Mouse (Mus musculus) embryonic facial prominence, embryonic 12.5 days (tissue): Measurements from ENCODE around the gene Pold1. TPM values are rescaled to one million over a fixed set of nuclear protein-coding genes. Genes with fewer than 3 reads are reported as not detected.

Experiments
- ATAC-seq: fragments of 200-750 bp; cut with Nextera tagmentation; 2 replicates; pipeline ENCODE4 v1.8.0; 2017; ENCODE audit not compliant: insufficient number of reproducible peaks, insufficient read depth, low FRiP score, low TSS enrichment
- H3K27ac ChIP-seq: fragments of 300-500 bp; sonication (generic); 2 replicates; pipeline ENCODE4 v1.5.1; 2016; ENCODE audit warnings: mild to moderate bottlenecking
- H3K27me3 ChIP-seq: fragments of 300-500 bp; sonication (generic); 2 replicates; pipeline ENCODE4 v1.6.1; 2016; ENCODE audit warnings: mild to moderate bottlenecking, moderate library complexity
- H3K36me3 ChIP-seq: fragments of 300-500 bp; sonication (generic); 2 replicates; pipeline ENCODE4 v1.6.1; 2016; ENCODE audit warnings: mild to moderate bottlenecking
- H3K4me1 ChIP-seq: fragments of 300-500 bp; sonication (generic); 2 replicates; pipeline ENCODE4 v1.6.1; 2016
- H3K4me2 ChIP-seq: fragments of 300-500 bp; sonication (generic); replicated peaks from 2 replicates; pipeline ENCODE4 v1.6.1; 2016; ENCODE audit warnings: mild to moderate bottlenecking, moderate library complexity
- H3K4me3 ChIP-seq: fragments of 300-500 bp; sonication (generic); 2 replicates; pipeline ENCODE4 v1.5.1; 2016; ENCODE audit warnings: mild to moderate bottlenecking
- H3K9ac ChIP-seq: fragments of 300-500 bp; sonication (generic); 2 replicates; pipeline ENCODE4 v1.6.1; 2016; ENCODE audit warnings: mild to moderate bottlenecking, moderate library complexity
- H3K9me3 ChIP-seq: fragments of 300-500 bp; sonication (generic); 2 replicates; pipeline ENCODE4 v1.6.1; 2016; ENCODE audit warnings: mild to moderate bottlenecking, moderate library complexity
- WGBS: fragments of 180-500 bp; shearing (Covaris S2); methylation state at CpG from one replicate; pipeline ENCODE4 v1.1.7; 2016; 5-methylcytosine and 5-hydroxymethylcytosine counted together
- polyA plus RNA-seq: library from polyadenylated mRNA; unstranded; fragments of >200 nt; fragmentation: Nextera tagmentation; extraction: Ambion mirVana; gene quantifications from 2 replicates; pipeline ENCODE4 v1.2.1, GENCODE M21; 2016

The Pold1 gene
- polyA plus RNA-seq, 1 experiment from 2014 or later: 125 TPM

- no peak for ATAC-seq
- Histone ChIP-seq H3K4me3 (peak overlapping the region; percentile 62), H3K9ac (no peak overlapping the region), H3K27me3 (peaks cover 86% of the 10 kb centered on the region), H3K9me3 (no peaks in the 10 kb centered on the region), H3K4me1 (peaks cover 29% of the 10 kb centered on the region), H3K4me2 (peak overlapping the region; percentile 100), H3K27ac (0 out of 2 replicates have a peak overlapping the region, but pooled peaks have one; percentile 5), H3K36me3 (no peaks in the 10 kb centered on the region)
- under 1% methylated on average over 13 of the region's 13 CpGs for whole genome bisulfite sequencing
Observed at GRCm38 (mm10) chr7:44589946-44590345, 41.3 kb upstream of the Pold1 start.

- Histone ChIP-seq H3K4me1 (peaks cover 29% of the 10 kb centered on the region), H3K4me2 (peak overlapping the region; percentile 100), H3K9me3 (no peaks in the 10 kb centered on the region), H3K36me3 (no peaks in the 10 kb centered on the region), H3K27me3 (peaks cover 87% of the 10 kb centered on the region), H3K27ac (peak overlapping the region; percentile 41; the same call in 1 of the 2 replicates), H3K4me3 (peak overlapping the region; percentile 62), H3K9ac (peak overlapping the region; percentile 50)
- WGBS: 0% methylated on average over 33 of the region's 33 CpGs
- 0 out of 2 replicates have a peak, but pooled peaks have one; percentile 32 for ATAC-seq
Observed at GRCm38 (mm10) chr7:44589149-44589548, 40.5 kb upstream of the Pold1 start.

GRCm38 (mm10) chr7:44588338-44588737, 39.7 kb upstream of the Pold1 start:
- H3K27me3 ChIP-seq: peaks cover 81% of the 10 kb centered on the region
- no peak for ATAC-seq

GRCm38 (mm10) chr7:44587676-44588075, 39.0 kb upstream of the Pold1 start:
- H3K4me3 ChIP-seq: no peak overlapping the region; the same call in 1 of the 2 replicates
- ATAC-seq: no peak

More at GRCm38 (mm10) chr7:44588338-44588737, 39.7 kb upstream of the Pold1 start:
- Histone ChIP-seq H3K4me2 (peak overlapping the region; percentile 100), H3K9me3 (no peaks in the 10 kb centered on the region), H3K4me3 (peak overlapping the region; percentile 62), H3K27ac (no peak overlapping the region), H3K9ac (peak overlapping the region; percentile 50), H3K36me3 (no peaks in the 10 kb centered on the region), H3K4me1 (peaks cover 23% of the 10 kb centered on the region)
- 7% methylated on average over 12 of the region's 12 CpGs for WGBS

GRCm38 (mm10) chr7:44586930-44587329, 38.3 kb upstream of the Pold1 start:
- Histone ChIP-seq H3K9ac (no peak overlapping the region), H3K36me3 (no peaks in the 10 kb centered on the region), H3K27me3 (peaks cover 67% of the 10 kb centered on the region), H3K9me3 (no peaks in the 10 kb centered on the region), H3K4me2 (peak overlapping the region; percentile 100), H3K4me3 (peak overlapping the region; percentile 32), H3K27ac (no peak overlapping the region), H3K4me1 (peaks cover 14% of the 10 kb centered on the region)
- ATAC-seq: no peak
- under 1% methylated on average over 18 of the region's 18 CpGs for WGBS

More at GRCm38 (mm10) chr7:44587676-44588075, 39.0 kb upstream of the Pold1 start:
- H3K4me2 ChIP-seq: peak overlapping the region; percentile 100; the same call in 1 of the 2 replicates
- H3K4me1 ChIP-seq: peaks cover 16% of the 10 kb centered on the region
- H3K27ac ChIP-seq: no peak overlapping the region
- peaks cover 74% of the 10 kb centered on the region for H3K27me3 ChIP-seq
- WGBS: 29% methylated on average over 6 of the region's 6 CpGs
- no peak overlapping the region for H3K9ac ChIP-seq
- no peaks in the 10 kb centered on the region for H3K36me3 ChIP-seq
- H3K9me3 ChIP-seq: no peaks in the 10 kb centered on the region

GRCm38 (mm10) chr7:44586518-44586917, 37.9 kb upstream of the Pold1 start:
- H3K4me1 ChIP-seq: peaks cover 14% of the 10 kb centered on the region
- WGBS: 12% methylated on average over 19 of the region's 19 CpGs
- H3K36me3 ChIP-seq: no peaks in the 10 kb centered on the region
- peak overlapping the region; percentile 32 for H3K4me3 ChIP-seq
- H3K9me3 ChIP-seq: no peaks in the 10 kb centered on the region
- peaks cover 63% of the 10 kb centered on the region for H3K27me3 ChIP-seq
- H3K27ac ChIP-seq: no peak overlapping the region
- H3K9ac ChIP-seq: no peak overlapping the region
- ATAC-seq: no peak
- peak overlapping the region; percentile 100 for H3K4me2 ChIP-seq

- no peak overlapping the region for H3K9ac ChIP-seq
- H3K36me3 ChIP-seq: no peaks in the 10 kb centered on the region
- 97% methylated on average over 6 of the region's 6 CpGs for WGBS
- H3K4me1 ChIP-seq: peaks cover 9% of the 10 kb centered on the region
- no peak overlapping the region for H3K4me2 ChIP-seq
- H3K27me3 ChIP-seq: peaks cover 54% of the 10 kb centered on the region
- H3K9me3 ChIP-seq: no peaks in the 10 kb centered on the region
- H3K4me3 ChIP-seq: no peak overlapping the region
- H3K27ac ChIP-seq: no peak overlapping the region
- no peak for ATAC-seq
Observed at GRCm38 (mm10) chr7:44585606-44586005, 37.0 kb upstream of the Pold1 start.

- Histone ChIP-seq H3K27me3 (peaks cover 51% of the 10 kb centered on the region), H3K9me3 (no peaks in the 10 kb centered on the region), H3K9ac (no peak overlapping the region), H3K36me3 (no peaks in the 10 kb centered on the region), H3K27ac (no peak overlapping the region), H3K4me3 (no peak overlapping the region), H3K4me1 (peaks cover 9% of the 10 kb centered on the region), H3K4me2 (no peak overlapping the region)
- WGBS: 86% methylated on average over 6 of the region's 6 CpGs
- ATAC-seq: no peak
Observed at GRCm38 (mm10) chr7:44584921-44585320, 36.3 kb upstream of the Pold1 start.

- Histone ChIP-seq H3K9ac (no peak overlapping the region), H3K27me3 (peaks cover 45% of the 10 kb centered on the region), H3K4me2 (no peak overlapping the region), H3K4me1 (peaks cover 9% of the 10 kb centered on the region), H3K36me3 (no peaks in the 10 kb centered on the region), H3K27ac (no peak overlapping the region), H3K4me3 (no peak overlapping the region), H3K9me3 (no peaks in the 10 kb centered on the region)
- whole genome bisulfite sequencing: 80% methylated on average over 4 of the region's 4 CpGs
- ATAC-seq: no peak
Observed at GRCm38 (mm10) chr7:44584265-44584804, 35.7 kb upstream of the Pold1 start.

- WGBS: 86% methylated on average over 1 of the region's 1 CpGs
- H3K9me3 ChIP-seq: 0 out of 2 replicates have a peak, but pooled peaks cover 3% of the 10 kb centered on the region
- H3K4me2 ChIP-seq: no peak overlapping the region
- H3K27ac ChIP-seq: no peak overlapping the region
- ATAC-seq: no peak
- H3K9ac ChIP-seq: no peak overlapping the region
- peaks cover 3% of the 10 kb centered on the region for H3K4me1 ChIP-seq
- H3K4me3 ChIP-seq: no peak overlapping the region
- no peaks in the 10 kb centered on the region for H3K36me3 ChIP-seq
- peaks cover 33% of the 10 kb centered on the region for H3K27me3 ChIP-seq
Observed at GRCm38 (mm10) chr7:44583146-44583545, 34.5 kb upstream of the Pold1 start.

- no peak overlapping the region for H3K4me2 ChIP-seq
- H3K9me3 ChIP-seq: 0 out of 2 replicates have a peak, but pooled peaks cover 3% of the 10 kb centered on the region
- WGBS: 69% methylated on average over 5 of the region's 5 CpGs
- peaks cover 29% of the 10 kb centered on the region for H3K27me3 ChIP-seq
- no peak overlapping the region for H3K4me3 ChIP-seq
- no peak overlapping the region for H3K9ac ChIP-seq
- H3K27ac ChIP-seq: no peak overlapping the region
- no peak for ATAC-seq
- H3K36me3 ChIP-seq: no peaks in the 10 kb centered on the region
- H3K4me1 ChIP-seq: no peaks in the 10 kb centered on the region
Observed at GRCm38 (mm10) chr7:44582709-44583108, 34.1 kb upstream of the Pold1 start.

GRCm38 (mm10) chr7:44581637-44582036, 33.0 kb upstream of the Pold1 start:
- Histone ChIP-seq H3K27ac (no peak overlapping the region), H3K27me3 (peaks cover 18% of the 10 kb centered on the region), H3K36me3 (no peaks in the 10 kb centered on the region), H3K9ac (no peak overlapping the region), H3K4me1 (no peaks in the 10 kb centered on the region), H3K4me2 (no peak overlapping the region), H3K4me3 (no peak overlapping the region), H3K9me3 (0 out of 2 replicates have a peak, but pooled peaks cover 3% of the 10 kb centered on the region)
- ATAC-seq: no peak
- WGBS: 77% methylated on average over 6 of the region's 6 CpGs
